Mouse (Mus musculus) cerebellum, adult 2 months (tissue): ENCODE measurements at regions not wholly inside any gene's neighbourhood (a gene's known extent, or its start where the extent isn't known, plus 50 kb on each side); places are given as distances from the start of the nearest gene placed in this dataset.

Source experiments
- DNase-seq, 2 experiments: peaks; one replicate each; pipeline ENCODE4 v3.0.0; 2021
- H3K27ac ChIP-seq: fragments of 200-500 bp; 2 replicates; pipeline ENCODE4 v1.5.1; 2012; ENCODE audit warnings: low read length, control low read depth, inconsistent platforms; ENCODE audit not compliant: insufficient read depth
- H3K27me3 ChIP-seq: fragments of 200-500 bp; 2 replicates; pipeline ENCODE4 v1.6.1; 2012; ENCODE audit warnings: inconsistent platforms, mild to moderate bottlenecking, low read length, moderate library complexity; ENCODE audit not compliant: control insufficient read depth, insufficient read depth
- H3K4me1 ChIP-seq: fragments of 200-500 bp; 2 replicates; pipeline ENCODE4 v1.6.1; 2011; ENCODE audit warnings: low read length; ENCODE audit not compliant: control insufficient read depth, insufficient read depth
- H3K4me3 ChIP-seq: fragments of 200-500 bp; replicated peaks from 2 replicates; pipeline ENCODE3; 2011; ENCODE audit warnings: mild to moderate bottlenecking, low read depth, low read length, control low read depth; ENCODE audit not compliant: insufficient read depth
- CTCF ChIP-seq: fragments of 200-500 bp; IDR thresholded peaks from 2 replicates; pipeline ENCODE4 v1.5.1; 2011; ENCODE audit warnings: low read depth, mild to moderate bottlenecking, control low read depth, low read length, moderate library complexity, borderline replicate concordance; ENCODE audit not compliant: insufficient read depth
- POLR2A ChIP-seq: fragments of 200-500 bp; IDR thresholded peaks from 2 replicates; pipeline ENCODE4 v1.6.1; 2011; ENCODE audit warnings: low read length, control low read depth, borderline replicate concordance; ENCODE audit not compliant: insufficient read depth
- WGBS: fragments of 180-500 bp; shearing (Covaris S2); methylation state at CpG from one replicate; pipeline ENCODE4 v1.1.7; 2018; 5-methylcytosine and 5-hydroxymethylcytosine counted together

DNA sequence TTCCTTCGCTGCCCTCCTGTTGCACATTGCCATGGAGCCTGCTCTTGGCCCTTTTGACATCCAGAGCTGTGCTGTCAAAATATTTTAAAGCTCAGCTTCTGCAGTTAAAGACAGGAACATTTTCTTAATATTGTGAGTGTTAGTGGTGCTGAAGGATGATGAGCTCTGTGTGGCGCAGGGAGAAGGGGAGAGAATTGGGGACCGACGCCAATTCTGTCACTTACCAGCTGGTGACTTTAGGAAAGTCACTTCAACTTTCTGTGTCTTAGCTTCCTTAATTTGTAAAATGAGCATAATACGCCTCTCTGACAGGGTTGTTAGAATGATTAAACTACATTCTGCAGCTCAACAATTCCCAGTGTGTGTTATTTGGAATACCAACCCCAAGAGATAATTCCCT, 197.2 kb downstream of the Cetn3 start:
- no peak for DNase-seq
- Histone ChIP-seq H3K27me3 (no peaks in the 10 kb centered on the region), H3K4me3 (no peak overlapping the region), H3K27ac (no peak overlapping the region), H3K4me1 (no peaks in the 10 kb centered on the region)
- TF ChIP-seq CTCF (no peak), POLR2A (no peak)
- 50% methylated on average over 5 of the region's 5 CpGs for WGBS

DNA sequence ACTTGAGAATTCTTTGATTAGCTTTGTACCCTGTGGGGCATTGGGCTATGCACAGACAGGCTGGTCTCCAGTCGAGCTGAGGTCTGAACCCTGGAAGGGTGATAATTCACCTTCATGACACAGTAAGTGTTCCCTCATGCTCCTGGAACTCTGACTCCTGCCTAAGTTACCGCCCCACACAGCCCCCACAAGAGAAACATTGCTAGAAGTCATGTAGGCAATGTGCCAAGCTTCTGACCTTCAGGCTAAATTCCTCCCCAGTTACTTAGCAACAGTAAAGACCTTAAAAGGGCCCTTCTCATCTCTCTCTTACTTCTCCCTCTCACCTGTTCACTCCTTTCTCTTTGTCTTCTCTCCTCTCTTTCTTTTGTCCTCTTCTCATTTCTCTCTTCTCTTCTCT, 199.6 kb downstream of the Cetn3 start:
- no peak for TF ChIP-seq POLR2A
- TF ChIP-seq CTCF = no peak
- H3K27me3 ChIP-seq = no peaks in the 10 kb centered on the region
- 39% methylated on average over 2 of the region's 2 CpGs for WGBS

DNA sequence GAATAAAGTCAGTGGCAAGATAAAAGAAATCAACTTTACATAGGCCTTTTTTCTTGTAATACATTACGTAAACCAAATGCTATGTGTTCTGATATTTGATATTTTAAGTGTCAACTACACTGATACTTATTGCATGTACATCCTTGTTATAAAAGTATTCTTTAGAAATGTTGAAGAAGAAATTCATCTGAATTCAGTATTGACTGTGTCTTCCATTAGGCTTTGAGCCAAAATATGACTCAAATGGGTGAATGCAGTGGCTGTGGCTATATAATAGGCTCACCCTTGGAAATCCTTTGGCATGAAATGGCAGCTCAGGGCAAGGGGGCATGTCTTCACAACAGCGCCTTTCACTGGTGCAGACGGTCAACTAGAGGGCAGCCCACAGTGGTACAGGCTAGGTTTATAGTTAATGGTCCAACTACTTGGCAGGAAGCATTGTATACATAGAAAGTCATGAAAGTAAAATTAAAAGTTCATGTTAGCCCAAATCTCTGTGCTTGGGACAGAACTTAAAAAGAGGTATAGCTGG, 217.9 kb downstream of the Cetn3 start:
- no peak for DNase-seq
- TF ChIP-seq CTCF (no peak), POLR2A (no peak)
- H3K4me3 ChIP-seq = no peak overlapping the region
- no peak overlapping the region for H3K27ac ChIP-seq
- H3K27me3 ChIP-seq = no peaks in the 10 kb centered on the region
- 50% methylated on average over 3 of the region's 3 CpGs for WGBS
- no peaks in the 10 kb centered on the region for H3K4me1 ChIP-seq

More for the DNA sequence above, 199.6 kb downstream of the Cetn3 start:
- H3K4me1 ChIP-seq = no peaks in the 10 kb centered on the region
- DNase-seq = no peak
- H3K27ac ChIP-seq = no peak overlapping the region
- no peak overlapping the region for H3K4me3 ChIP-seq

DNA sequence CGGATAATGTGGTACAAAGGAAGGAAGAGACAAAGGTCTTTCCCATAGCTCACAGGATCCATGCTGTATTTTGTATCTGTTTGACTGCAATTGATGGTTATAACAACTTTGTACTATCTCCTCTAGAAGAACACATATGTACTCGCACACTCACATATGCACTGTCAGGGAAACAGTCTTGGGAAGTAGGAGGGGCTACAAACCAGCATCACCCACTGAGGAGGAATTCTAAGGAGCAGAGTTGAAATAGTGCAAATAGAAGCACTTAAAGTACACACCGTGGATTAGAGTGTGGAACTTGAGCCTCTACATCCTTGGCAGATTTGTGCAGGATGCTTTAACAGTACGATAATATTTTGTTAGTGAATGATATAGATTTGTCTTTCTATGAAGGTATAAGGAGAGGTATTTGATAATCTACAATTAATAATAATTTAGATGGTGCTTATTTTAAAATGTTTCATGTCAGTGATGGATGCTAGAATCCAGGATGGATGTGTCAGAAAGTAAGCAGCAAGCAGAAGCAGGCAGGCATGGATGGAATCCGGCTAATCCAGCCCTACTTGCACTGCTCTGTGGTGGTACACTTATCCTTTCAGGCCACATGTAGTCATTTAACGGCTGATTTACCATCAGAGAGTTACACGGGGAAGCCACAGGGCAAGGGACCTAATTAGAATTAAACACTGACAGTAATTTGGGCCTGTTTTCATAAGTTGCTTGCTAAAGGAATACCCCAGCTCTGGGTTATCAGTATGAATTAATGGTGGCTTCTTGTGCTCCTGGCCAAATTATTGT, 223.3 kb downstream of the Cetn3 start:
- no peak for DNase-seq
- no peak overlapping the region for H3K27ac ChIP-seq
- TF ChIP-seq POLR2A (no peak), CTCF (no peak)
- WGBS = 47% methylated on average over 7 of the region's 7 CpGs
- no peaks in the 10 kb centered on the region for H3K4me1 ChIP-seq
- no peak overlapping the region for H3K4me3 ChIP-seq
- no peaks in the 10 kb centered on the region for H3K27me3 ChIP-seq

DNA sequence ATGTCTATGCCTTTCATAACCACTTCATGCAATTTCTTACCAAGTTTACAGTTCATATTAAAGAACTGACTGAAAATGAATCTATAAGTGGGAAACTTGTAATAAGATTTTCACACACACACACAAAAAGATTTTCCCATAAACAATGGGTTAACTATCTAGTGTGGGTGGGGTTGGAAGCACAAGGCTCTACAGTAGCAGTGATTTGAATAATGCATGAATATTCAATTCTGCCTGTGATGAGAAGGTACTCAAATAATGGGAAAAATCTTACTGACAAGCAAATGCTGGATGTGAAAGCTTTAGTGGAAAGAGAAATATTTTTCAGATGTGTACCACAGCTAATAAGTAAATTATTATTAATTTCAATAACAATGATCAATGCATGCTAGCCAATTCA, 224.3 kb downstream of the Cetn3 start:
- no peaks in the 10 kb centered on the region for H3K4me1 ChIP-seq
- H3K4me3 ChIP-seq = no peak overlapping the region
- H3K27ac ChIP-seq = no peak overlapping the region
- no peak for TF ChIP-seq POLR2A
- no peak for TF ChIP-seq CTCF
- DNase-seq = no peak
- no peaks in the 10 kb centered on the region for H3K27me3 ChIP-seq

DNA sequence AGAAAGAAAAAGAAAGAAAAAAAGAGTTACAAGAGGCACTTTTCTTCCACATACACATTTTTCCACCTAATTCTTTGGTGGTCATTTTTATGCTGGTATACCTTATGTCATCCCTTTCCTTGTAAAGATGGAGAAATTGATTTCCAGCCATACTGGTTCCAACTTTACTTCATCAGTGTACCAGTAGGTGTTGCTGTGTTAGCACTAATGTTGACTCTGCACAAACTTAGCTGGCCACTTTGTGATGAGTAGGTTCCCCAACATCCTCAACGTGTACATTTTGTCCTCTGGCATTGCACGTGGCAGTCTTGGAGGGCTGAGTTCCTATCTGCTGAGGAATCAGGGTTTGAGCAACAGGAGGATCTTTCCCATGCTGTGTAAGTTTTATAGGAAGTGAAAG, 256.7 kb downstream of the Cetn3 start:
- no peak for DNase-seq
- TF ChIP-seq POLR2A (no peak), CTCF (no peak)
- no peaks in the 10 kb centered on the region for H3K4me1 ChIP-seq
- H3K4me3 ChIP-seq = no peak overlapping the region
- no peak overlapping the region for H3K27ac ChIP-seq
- no peaks in the 10 kb centered on the region for H3K27me3 ChIP-seq
- WGBS = 20% methylated on average over 2 of the region's 2 CpGs

DNA sequence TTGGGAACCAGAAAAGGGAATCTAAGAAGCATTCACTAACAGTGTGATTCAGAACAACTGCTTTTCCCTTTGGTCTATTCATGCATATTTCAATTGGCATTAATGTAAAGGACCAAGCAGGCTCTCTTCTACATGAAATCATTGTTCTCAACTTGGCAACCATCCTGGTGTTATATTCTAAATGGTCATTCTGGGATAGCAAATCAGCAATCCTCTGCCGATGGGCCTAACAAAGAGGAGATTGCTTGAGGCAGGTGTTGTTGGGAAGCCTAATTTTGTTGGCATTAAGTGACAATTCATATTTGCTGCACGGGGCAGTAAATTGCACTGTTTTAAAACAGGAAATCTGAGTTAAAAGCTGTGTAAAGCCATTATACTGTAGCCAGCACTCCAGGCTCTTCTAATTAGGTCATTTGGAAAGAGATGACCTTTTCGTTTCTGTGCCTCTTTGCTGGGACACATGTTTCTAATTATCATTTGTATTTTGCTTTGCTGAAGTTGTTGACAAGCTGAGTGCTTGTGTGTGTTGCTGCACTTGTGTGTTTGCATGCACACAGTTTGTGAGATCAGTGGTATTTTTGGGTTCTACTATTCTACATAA, 275.4 kb downstream of the Cetn3 start:
- no peak overlapping the region for H3K27ac ChIP-seq
- no peaks in the 10 kb centered on the region for H3K27me3 ChIP-seq
- TF ChIP-seq POLR2A (no peak), CTCF (no peak)
- no peaks in the 10 kb centered on the region for H3K4me1 ChIP-seq
- DNase-seq = peak in 1 of 2 experiments; percentile 1
- WGBS = under 1% methylated on average over 3 of the region's 3 CpGs
- H3K4me3 ChIP-seq = no peak overlapping the region

DNA sequence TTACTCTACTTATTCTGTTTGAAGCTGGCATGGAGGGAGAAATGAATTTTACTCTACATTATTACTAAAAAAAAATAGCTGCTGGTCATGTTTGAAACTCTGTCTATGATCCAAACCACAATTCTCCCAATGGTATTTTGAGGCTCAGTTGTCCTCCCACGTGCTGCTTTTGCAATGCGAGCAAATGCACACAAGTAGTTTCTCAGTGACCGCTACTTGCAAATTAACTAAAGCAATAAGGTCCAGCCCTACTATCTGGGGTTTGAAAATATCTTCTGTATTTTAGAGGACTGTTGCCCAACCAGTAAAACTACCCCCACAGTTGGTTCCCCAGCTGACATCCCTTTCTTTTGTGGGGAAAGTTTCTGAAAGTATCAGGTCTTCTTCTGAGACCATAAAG, 276.0 kb downstream of the Cetn3 start:
- 81% methylated on average over 3 of the region's 3 CpGs for WGBS
- Histone ChIP-seq H3K27ac (no peak overlapping the region), H3K27me3 (no peaks in the 10 kb centered on the region), H3K4me3 (no peak overlapping the region), H3K4me1 (no peaks in the 10 kb centered on the region)
- no peak for TF ChIP-seq CTCF
- no peak for TF ChIP-seq POLR2A
- no peak for DNase-seq
